Mouse (Mus musculus) G1E (cell line): ENCODE results near the gene Nav3.

Experiments
- CTCF ChIP-seq: IDR thresholded peaks from 2 replicates; pipeline ENCODE4 v1.5.1; 2012; ENCODE audit warnings: low read depth, low read length, inconsistent platforms, mixed read lengths
- GATA1 ChIP-seq: IDR thresholded peaks from 2 replicates; pipeline ENCODE4 v1.6.1; 2012; ENCODE audit warnings: borderline replicate concordance, low read length, inconsistent platforms, mixed read lengths
- GATA2 ChIP-seq: IDR thresholded peaks from 2 replicates; pipeline ENCODE4 v1.6.1; 2012; ENCODE audit warnings: low read depth, low read length, inconsistent platforms, borderline replicate concordance
- POLR2AphosphoS5 ChIP-seq: IDR thresholded peaks from 2 replicates; pipeline ENCODE4 v1.6.1; 2012; ENCODE audit warnings: low read depth, low read length, inconsistent platforms; ENCODE audit not compliant: insufficient replicate concordance
- TAL1 ChIP-seq: conservative IDR thresholded peaks from 2 replicates; pipeline ENCODE4 v1.6.1; 2012; ENCODE audit warnings: low read depth, low read length, inconsistent platforms, mixed read lengths

DNA sequence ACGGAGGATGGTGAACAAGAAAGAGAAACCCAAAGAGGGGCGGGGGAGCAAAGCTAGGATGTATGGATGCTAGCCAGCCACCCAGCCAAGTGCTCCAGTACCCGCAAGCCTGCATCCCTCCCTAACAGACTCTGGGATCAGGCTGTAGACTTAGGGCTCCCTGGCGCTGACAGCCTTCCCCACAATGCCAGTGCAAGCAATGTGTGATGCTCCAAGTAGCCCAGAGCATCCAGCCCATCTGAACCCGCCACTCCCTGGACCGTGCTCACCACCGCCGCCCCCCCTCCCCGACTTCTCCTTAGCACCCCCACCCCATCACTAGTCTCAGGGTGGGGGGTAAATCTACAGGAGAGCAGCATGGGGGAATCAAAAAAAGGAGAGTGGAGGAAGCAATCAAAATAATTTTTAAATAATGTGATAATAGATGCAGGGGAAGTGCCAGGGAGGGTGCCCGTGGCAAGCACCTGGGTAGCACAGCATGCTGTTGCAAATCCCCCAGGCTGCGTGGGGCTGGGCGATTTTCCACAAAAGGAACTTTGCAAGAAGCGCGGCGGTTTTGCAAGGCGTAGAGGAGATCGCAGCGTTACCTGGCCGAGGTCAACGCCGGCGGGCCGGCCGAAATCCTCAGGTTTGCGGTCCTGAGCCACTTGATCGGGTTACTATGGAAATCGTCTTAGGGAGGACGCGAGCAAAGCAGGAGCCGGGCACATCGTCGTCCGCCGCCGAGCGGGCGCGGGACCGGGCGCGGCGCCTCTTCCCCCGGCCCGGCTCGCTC is 754 bp downstream of the Nav3 start:
- TF ChIP-seq GATA1 (no peak), CTCF (no peak), GATA2 (no peak), TAL1 (no peak), POLR2AphosphoS5 (no peak)
